Mouse (Mus musculus): ENCODE results near the gene Sh3bp4.
A peak's percentile ranks its signal among the peaks of the same experiment; 100 is the strongest.

Gene Sh3bp4

DNA sequence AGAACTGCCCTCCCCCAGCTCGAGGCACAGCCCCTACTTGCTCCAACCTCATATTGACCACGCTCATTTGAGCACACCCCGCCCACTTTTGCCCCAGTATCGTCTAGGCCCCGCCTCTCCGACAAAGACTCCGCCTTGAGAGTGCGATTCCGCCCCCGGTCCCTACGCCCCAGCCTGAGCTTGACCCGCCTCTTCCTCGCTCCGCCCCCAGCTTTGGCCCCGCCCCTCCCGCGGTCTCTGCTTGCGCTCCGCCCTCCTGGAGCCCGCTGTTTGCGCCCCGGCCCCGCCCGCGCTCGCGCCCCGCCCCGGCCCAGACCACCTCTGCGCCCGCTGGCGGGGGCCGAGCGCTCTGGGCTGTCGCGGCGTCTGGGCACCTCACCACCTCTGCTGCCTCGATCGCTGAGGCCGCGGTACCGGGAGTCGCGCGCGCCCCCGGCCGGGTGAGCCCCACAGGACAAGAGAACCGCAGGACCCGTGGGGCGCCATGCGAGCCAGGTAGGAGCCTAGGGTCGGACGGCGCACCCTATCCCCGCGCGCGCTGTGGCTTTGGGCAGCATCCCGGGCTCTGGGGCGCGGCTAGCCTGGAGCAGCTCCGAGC is at the start of gene Sh3bp4:
Sh3bp4 (plus strand) TSS at position 313 of the 598 bp plus-strand sequence.
- peak; percentile 98 for DNase-seq (ENCODE audit: low read depth, low spot score)

DNA sequence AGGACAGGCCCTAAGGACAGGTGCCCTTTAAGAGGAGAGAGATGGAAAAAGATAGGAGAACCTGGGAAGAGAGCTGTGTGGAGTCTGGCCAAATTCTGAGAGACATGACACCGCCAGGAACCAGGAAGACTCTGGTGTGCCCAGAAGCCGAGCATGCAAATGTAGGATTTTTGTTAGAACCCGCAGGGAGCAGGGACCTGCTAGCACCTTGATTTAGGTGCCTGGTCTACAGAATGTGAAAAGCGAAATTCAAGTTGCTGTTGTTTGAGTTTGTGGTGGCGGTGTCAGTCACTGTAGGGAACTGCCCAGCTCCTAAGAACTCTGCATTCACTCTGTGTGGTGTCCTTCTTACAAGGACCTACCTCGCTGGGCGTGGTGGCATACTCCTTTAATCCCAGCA is 47.2 kb upstream of the Sh3bp4 start:
- DNase-seq (ENCODE audit: low read depth, low spot score) = peak; percentile 59

DNA sequence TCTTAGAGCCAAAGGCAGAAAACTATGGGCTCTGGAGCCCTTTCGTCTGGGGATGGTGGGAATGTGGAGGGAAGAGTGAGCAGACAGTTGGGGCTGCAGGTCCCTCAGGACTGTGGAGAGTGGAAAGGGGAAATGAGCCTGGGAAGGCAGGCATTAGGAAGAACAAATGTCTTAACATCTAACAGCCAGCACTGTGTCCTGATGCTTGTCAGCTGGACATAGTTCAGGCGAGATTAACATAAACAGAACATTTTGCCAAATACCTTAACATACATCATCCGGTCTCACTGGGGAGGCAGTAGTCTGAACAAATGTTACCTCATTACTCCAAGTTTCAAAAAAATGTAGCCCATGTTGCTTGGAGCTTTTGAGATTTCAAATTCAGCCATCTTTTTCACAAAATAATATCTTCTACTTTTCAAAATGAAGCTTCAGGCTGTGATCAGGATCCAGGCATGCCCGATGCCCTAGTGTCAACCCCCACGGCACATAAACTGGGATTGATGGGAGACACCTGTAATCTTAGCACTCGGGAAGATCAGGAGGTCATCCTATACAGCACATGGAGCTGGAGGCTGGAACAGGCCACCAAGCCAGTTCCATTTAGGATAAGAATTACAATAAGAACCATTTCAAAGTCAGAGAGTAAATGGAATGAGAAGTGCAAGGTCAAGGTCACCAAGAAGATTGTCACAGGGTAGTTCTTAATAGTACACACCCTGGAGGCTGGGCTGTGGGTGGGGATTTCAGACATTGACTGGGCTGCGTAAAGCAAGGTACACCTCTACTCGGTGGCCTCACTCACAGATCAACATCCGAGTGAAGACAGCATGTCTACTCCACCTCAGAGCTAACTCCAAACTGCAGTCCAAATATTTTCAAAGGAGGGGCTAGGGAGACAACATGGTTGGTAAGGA is 45.3 kb upstream of the Sh3bp4 start:
- DNase-seq (ENCODE audit: low read depth, low spot score) = peak; percentile 85

DNA sequence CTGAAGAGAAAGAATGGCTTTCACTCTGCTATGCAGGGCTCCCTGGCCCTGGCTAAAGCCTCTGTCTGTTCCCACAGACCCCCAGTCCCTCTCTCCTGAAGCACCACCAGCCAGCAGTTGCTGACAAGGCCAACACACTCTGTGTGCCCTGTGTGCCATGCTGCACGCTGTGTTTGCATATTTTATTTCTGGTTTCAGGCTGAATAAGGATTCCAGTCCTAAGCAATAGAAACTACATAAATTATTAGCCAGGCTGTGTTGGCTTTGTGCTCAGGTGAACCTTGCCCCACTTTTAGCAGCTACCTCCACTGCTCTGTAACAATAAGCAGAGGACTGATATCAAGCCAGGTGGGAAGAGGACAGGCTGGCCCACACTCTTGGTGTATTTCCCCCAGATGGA is 44.2 kb upstream of the Sh3bp4 start:
- DNase-seq (ENCODE audit: low read depth, low spot score) = no peak

DNA sequence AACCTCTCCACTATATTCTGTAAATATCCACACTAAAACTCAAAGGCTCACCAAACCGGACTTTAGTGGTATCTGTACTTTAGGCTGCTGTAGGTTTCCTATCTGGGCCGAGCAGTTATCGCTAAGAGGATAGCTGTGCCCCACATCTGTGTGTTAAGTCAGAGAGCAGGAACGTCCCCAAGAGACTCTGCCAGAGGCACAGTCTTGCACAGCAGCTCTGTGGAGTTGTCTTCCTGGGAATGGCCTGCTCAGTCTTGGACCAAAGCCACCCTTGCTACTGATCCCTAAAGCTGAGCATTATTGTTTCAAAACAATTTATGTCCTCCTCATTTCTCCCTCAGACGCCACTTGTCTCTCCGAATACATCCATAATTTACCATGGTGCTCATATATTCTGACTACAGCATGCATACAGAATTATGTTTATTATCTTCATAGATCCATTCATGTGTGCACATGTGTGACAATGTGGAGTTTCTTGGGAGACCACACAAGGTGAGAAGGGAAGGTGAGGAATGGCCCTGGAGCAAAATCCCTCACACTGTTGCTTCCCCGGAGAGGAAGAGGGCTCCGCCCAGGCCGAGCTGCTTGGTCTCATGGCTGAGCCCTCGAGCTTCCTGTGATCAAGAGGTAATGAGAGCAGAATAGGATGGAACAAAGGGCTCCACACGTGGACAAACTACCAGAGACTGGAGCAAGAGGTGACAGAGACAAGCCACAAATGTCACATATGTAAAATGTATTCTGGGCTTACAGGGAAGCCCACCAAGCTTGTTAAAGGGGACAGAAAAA is 40.9 kb upstream of the Sh3bp4 start:
- DNase-seq (ENCODE audit: low read depth, low spot score) = no peak

DNA sequence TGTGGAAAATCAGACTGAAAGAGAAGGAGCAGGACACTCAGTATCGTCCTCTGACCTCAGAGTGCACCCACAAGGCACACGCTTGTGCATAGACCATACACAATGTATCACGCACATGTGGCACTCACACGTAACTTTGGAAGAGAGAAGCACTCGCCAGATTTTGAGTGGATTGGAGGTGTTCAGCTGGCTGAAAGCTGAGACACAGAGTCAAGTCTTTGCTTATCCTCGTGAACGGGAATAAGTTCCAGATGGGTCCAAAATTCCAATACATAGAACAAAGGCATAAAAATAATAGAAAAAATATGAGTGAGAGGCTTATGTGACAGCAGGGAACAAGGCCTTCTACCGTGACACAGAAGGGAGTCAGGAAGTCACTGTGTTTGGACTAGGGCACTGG is 36.6 kb upstream of the Sh3bp4 start:
- no peak for DNase-seq (ENCODE audit: low read depth, low spot score)

DNA sequence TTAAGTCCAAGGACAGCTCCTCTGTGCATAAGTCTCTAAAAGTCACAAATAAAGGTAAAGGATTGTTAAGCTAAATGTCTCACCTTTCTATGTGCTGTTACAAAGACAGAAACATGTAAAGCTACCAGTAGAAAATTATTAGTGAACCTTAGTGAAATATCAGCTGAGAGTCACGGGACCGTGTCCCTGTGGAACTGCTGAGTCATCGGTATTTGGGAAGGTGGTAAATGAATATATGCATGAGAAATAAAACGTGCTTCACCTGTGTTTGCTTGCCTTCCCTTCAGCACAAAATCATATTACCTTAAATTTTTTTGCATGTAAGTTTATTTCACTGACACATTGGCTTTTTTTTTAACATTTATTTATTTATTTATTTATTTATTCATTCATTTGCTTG is 36.2 kb upstream of the Sh3bp4 start:
- DNase-seq (ENCODE audit: low read depth, low spot score) = no peak

DNA sequence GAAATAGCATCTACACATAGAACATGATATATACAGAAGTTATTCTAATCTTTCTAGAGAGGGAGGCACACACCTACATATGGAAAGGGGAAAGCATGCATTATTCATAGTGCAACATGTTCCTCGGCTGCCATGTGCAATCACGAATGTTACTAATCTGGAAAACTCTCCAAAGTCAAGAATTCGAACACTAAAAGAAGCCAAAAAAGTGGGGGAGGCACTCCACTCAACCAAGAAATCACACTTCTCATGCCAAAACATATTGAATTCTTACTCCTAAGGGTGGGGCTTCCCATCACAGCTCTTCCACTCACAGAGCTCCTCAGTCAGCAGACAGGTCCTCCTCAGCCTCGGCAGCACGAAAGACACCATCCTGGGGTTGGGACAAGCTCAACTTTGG is 35.1 kb upstream of the Sh3bp4 start:
- DNase-seq (ENCODE audit: low read depth, low spot score) = no peak

DNA sequence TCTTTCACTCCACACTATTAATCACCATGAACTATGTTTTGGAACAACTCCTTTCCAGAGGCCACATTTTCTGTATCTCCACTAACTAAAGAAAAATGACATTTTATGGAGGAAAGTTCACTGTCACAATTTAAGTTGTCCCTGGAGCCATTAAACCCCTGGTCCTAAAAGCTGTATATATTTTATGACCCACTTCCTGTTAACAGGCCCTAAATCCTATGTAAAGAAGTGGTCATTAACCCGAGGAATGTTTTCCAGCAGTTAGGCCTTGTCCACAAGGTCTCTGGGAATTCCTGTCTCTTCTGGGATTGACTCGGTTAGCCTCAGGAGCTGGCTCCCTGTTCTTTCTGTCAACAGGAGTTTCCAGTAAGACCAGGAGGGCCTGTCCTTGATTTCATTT is 30.4 kb upstream of the Sh3bp4 start:
- no peak for DNase-seq (ENCODE audit: low read depth, low spot score)

DNA sequence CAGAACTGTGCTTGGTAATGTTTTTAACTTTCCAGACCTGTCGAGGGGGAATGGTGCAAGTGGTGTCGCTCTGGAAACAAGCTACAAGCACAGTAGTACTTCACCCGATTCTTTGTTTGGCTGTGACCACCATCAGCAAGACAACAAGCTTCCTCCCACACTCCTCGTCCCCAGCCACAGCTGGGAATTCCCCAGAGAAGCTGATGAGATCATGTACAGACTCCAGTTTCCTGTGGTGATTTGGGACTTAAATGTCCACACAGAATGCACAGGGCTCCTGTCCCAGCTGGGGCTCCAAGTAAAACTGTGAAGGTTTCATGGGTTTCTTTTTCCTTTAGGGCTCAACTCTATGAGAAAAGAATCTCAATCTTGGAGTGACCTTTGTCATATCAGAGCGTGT is 28.9 kb upstream of the Sh3bp4 start:
- peak; percentile 67 for DNase-seq (ENCODE audit: low read depth, low spot score)

DNA sequence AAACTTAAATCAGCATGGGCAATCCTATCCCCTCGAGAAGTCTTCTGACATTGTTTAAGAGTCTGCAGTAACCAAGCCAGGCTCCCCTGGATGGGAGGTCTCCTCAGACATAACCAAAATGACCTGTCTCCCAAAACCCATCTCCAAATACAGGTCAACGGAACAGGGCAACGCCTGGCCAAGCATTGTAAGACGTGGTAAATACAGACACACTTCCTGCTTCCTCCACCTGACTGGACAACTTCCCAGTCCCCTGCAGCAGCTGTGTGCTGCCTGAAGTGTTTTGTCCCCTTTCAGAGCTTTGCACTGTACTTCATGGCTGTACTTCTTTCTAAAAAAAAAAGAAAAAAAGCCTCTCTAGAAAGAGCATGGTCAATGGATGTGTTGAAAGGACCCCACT is 28.1 kb upstream of the Sh3bp4 start:
- no peak for DNase-seq (ENCODE audit: low read depth, low spot score)

DNA sequence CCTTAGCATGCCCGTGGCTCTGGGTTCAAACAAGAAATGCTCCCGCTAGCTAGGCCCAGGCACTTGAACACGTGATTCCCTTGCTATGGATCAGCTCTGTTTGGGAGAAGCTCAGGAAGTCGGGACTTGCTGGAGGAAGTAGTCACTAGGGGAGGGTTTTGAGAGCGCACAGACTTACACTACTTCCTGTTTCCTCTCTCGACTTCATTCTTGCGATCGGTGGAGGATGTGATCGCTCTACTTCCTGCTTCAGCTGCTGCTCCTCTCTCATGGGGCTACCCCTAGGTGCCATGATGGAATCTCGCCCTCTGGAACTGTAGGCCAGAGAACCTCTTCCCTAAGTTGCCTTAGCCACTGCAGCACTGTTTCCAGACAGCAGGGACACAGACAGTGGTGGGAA is 27.3 kb upstream of the Sh3bp4 start:
- peak; percentile 81 for DNase-seq (ENCODE audit: low read depth, low spot score)

DNA sequence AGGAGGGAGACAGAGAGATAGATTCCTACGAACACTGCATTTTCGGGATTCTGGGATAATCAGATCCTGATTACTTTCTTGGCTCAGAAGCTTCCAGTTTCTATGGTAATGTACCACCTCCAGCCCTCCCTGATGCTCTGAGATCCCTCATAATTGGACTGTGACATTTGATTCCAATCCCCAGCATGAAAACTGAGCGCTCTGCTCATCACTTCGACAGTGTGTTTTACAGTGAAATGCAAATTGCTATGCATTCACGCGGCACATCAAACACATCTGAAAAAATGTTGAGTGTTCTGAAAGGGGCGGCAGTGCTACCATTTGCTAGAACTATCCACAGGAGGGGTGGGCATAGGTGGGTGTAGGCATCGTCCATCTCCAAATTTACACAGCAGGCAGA is 24.8 kb upstream of the Sh3bp4 start:
- no peak for DNase-seq (ENCODE audit: low read depth, low spot score)

DNA sequence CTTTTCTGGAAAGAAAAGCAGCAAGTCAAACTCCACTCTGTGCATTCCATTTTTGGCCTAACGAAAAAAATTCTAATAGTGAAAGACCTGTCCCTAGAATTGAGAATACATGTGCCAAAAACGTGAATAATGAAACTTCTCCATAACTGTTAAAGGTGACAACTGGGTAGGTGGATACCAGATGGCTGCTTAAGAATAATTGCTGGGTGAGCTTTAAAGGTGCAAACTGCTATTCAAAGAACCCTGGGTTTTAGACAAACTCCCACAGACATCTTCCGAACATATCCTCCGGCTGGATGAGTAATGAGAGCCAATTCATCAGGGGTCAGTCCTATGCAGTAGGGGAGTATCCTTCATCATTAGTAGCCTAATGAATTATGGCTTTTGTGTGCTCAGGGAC is 20.7 kb upstream of the Sh3bp4 start:
- DNase-seq (ENCODE audit: low read depth, low spot score) = no peak

DNA sequence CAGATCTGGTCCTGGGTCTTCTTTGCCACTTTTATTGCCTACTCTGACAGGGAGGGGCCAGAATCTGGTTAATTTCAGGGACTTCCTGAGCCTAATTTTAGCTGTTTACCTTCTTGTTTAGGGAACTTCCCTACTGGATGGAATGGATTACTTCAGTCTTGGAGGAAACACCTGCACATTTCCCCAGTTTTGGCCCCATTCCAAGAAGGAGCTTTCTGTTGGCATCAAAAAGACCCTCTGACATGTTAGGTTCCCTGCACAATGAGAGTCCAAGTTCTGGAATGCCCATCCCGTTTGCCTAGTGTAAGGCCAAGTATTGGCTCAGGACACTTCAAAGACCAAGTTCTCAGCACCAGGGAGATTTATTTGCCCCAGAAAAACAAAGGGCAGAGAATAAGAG is 14.0 kb upstream of the Sh3bp4 start:
- no peak for DNase-seq (ENCODE audit: low read depth, low spot score)

DNA sequence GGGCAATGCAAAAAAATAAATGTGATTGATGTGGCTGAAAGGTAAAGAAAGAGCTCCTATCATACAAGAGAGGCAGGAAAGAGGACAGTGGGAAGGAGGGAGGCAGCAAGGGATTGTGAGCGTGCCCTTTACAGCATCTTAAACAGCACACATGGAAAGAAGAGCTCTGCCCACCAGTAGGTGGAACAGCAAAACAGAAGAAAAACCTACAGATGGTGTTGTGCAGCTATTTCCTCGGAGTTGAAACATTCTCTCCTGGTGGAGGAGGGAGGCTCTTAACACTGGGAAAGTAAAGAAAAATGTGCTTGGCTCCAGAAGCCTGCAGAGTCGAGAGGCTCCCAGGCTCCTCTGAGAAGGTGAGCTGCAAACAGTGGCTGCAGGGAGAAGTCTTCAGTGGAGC is 12.8 kb upstream of the Sh3bp4 start:
- no peak for DNase-seq (ENCODE audit: low read depth, low spot score)

DNA sequence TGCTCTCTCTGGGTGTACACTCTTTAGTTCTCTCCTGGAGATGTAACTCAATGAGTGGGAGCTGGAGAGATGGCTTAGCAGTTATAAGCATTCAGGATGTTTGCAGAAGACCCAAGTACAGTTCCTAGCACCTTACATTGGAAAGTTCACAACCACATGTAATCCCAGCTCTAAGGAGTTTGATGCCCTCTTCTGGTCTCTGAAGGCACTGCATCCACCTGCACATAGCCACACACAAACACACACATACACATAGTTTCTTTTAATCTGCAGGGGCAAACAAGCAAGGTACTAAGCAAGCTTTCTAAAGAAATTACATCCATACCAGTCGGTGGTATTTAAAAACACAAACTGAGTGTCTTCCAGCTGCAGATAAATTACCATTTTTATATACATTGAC is 12.2 kb upstream of the Sh3bp4 start:
- peak; percentile 72 for DNase-seq (ENCODE audit: low read depth, low spot score)

DNA sequence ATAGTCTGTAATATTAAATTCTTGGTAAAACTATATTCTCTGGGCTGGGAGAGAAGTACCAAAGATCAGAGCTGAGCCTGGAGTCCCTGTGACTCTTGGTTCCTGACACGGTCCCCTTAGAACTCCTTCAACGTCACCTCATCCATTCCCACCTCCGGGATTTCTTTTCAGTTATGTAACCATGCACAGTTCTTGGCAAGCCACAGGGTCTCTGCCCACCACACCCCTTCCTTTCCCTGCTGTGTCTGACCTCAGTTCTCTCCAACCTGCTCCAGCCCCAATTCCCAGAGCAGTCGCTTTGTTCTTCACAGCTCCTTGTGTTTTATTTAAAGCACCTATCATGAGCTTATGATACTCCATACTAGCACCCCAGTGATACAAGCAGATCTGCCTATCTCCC is 7.2 kb upstream of the Sh3bp4 start:
- no peak for DNase-seq (ENCODE audit: low read depth, low spot score)

DNA sequence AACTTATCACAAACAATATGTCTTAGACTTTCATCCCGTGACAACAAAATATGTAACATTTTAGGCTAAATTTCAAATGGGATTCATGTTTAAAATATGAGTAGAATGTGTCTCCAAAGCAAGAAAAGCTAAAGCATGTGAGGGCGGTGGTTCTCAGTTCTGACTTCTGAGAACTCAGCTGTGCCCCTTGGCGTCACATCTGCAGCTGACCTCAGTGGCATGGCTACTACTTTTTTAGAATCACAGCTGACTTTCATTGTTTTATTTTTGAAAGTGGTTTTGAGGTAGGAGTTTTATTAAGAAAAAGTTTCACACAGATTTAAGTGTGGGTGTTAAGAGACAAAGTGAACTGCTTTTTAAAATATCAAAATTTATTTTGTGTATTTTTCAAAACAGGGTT is 6.4 kb upstream of the Sh3bp4 start:
- no peak for DNase-seq (ENCODE audit: low read depth, low spot score)

DNA sequence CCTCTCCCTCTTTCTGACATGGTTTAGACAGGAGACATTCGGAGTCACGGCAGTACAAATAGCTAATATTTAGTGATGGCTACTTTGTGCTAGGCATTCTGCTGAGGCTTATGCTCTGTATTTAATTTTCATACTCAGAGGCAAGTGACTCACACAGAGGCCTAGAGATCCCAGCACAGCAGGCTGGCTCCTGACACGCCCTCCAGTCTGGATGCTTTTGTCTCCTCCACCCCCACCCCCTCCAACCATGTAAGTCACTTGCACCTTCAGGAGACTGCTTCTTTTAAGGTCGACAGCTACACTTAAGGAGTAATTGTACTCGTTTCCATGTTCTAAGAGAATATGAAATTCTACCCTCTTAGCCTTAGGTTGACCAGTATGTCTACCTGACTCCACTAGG is 1.4 kb upstream of the Sh3bp4 start:
- DNase-seq (ENCODE audit: low read depth, low spot score) = peak; percentile 73

DNA sequence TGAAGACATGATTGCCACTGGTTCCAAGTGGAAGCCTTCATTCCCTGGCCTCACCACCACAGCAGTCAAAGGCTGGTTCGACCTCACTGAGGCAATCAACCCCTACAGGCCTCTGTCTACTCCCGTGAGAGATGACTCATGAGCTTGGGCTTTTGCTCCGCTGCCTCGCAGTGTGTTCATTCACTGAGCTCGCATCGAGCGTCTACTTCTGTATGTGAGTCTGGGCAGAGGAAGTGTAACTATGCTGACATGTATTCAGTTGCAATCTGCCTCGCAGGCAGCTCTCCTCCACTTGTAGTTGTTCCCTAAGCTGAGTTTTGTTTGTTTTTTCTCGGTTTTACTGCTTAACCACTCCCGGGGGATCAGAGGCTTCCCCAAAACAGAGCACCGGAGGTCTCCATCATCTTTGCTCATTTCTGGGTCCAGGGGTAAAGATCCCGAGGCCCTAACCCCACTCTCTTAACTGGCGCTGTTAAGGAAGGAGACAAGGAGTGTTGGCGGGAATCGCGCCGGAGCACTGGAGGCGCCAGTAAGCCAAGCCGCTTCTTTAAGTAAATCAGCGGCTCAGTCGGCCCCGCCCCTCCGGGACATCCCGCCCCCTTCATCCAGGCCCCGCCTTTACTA is 624 bp upstream of the Sh3bp4 start:
- DNase-seq (ENCODE audit: low read depth, low spot score) = peak; percentile 45

DNA sequence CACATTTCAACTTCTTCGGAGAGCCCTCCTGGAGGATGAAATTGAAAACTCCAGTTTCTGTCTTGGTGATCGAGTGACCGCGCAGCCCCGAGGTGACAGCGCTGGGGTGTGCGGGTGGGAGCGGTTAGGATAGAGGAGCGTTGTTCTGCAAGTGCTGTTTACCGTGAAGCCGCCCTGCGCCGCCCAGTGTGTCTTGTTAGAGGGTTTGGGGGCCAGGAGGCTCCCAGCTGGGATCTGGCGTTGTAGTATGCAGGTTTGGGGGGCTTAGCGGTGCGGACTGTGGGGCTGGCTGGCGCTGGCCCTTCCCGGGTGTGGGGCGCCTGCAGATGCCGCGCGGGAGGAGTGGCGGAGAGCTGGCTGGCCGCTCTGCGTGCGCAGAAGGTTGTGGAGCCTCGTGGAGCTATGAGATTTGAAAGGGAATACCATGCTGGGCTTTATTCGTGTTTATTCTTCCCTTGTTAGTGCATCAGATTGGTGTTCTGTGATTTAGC is 701 bp downstream of the Sh3bp4 start:
- peak; percentile 56 for DNase-seq (ENCODE audit: low read depth, low spot score)
